Mouse (Mus musculus) mesoderm, embryonic 11.5 days (tissue): ENCODE data around the gene Rag1.

Experiments
- DNase-seq: peaks from one replicate; pipeline ENCODE4 v3.0.0-alpha.2; 2012; ENCODE audit warnings: low read depth, low spot score

Gene Rag1

GRCm38 (mm10) chr2:101591356-101591755, 57.9 kb downstream of the Rag1 start:
- DNase-seq = no peak
